17 mouse cellular contexts compared by ENCODE assay signal in genomic region chr11:120846725-120847475, GRCm38 (mm10). TPM values are rescaled to one million over a fixed set of nuclear protein-coding genes. Genes with fewer than 3 reads are reported as not detected.
DNase-seq lines count a peak whose midpoint lies in the region; ATAC-seq and TF ChIP-seq lines count a peak whose summit lies in the region.
"Had no signal": no experiment of that assay in that cellular context is flagged by ENCODE, and none has a peak within 500 bp of the region (broad histone marks: within the 10 kb centered on the region; RNA-seq: fewer than 3 reads in every experiment).

No protein-coding gene starts in this region.

- TF ChIP-seq POLR2A in cortical plate, adult 2 months (IDR thresholded peaks at IDR 0.05; ENCODE audit: extremely low read depth, insufficient read depth, low read length), result no peak

- TF ChIP-seq CTCF in left cerebral cortex, adult 2 months (IDR thresholded peaks at IDR 0.05), result no peak
- TF ChIP-seq CTCF in cortical plate, adult 2 months (IDR thresholded peaks at IDR 0.05; ENCODE audit: extremely low read depth, insufficient read depth, low read length), result no peak

- ATAC-seq in forebrain, embryonic 16.5 days, result no peak
- ATAC-seq: forebrain, embryonic 13.5 days; hindbrain, embryonic 16.5 days; inflammation-experienced regulatory T-cells, adult 6 months; intestine, postnatal 0 days had no signal

- intact Hi-C loops in left cerebral cortex, adult 2 months (cut with DNase I), result no loop called here
- intact Hi-C loops in left cerebral cortex, postnatal 10 days (cut with DNase I), result no loop called here

- WGBS in forebrain, embryonic 16.5 days, result 95% methylated on average over 9 of the region's 9 CpGs

- peaks cover 5% of the 10 kb centered on the region for H3K4me1 ChIP-seq in cortical plate, adult 2 months (ENCODE audit: control insufficient read depth, insufficient read depth, low read length)
- no peaks in the 10 kb centered on the region for H3K4me1 ChIP-seq in forebrain, embryonic 16.5 days (replicated peaks; ENCODE audit: control insufficient read depth, insufficient read depth, low read length)
- H3K4me1 ChIP-seq: forebrain, embryonic 13.5 days had no signal

- no peak overlapping the region for H3K4me2 ChIP-seq in forebrain, embryonic 16.5 days (ENCODE audit: low read length)
- H3K4me2 ChIP-seq: forebrain, embryonic 13.5 days; heart, embryonic 12.5 days had no signal

- no peaks in the 10 kb centered on the region for H3K27me3 ChIP-seq in forebrain, embryonic 16.5 days (replicated peaks; ENCODE audit: control insufficient read depth, insufficient read depth, low read length)
- H3K27me3 ChIP-seq: forebrain, embryonic 13.5 days; heart, embryonic 12.5 days had no signal

- H3K36me3 ChIP-seq in forebrain, embryonic 16.5 days (ENCODE audit: control insufficient read depth, insufficient read depth), result no peaks in the 10 kb centered on the region
- H3K36me3 ChIP-seq: heart, embryonic 12.5 days had no signal

- H3K4me3 ChIP-seq in left cerebral cortex, adult 2 months, result no peak overlapping the region
- H3K4me3 ChIP-seq in cortical plate, adult 2 months (ENCODE audit: insufficient read depth, low read length), result no peak overlapping the region
- no peak overlapping the region for H3K4me3 ChIP-seq in forebrain, embryonic 16.5 days (replicated peaks; ENCODE audit: low read length)
- H3K4me3 ChIP-seq: forebrain, embryonic 13.5 days; heart, embryonic 12.5 days had no signal

- H3K9me3 ChIP-seq in forebrain, embryonic 16.5 days (ENCODE audit: control insufficient read depth, low read length), result no peaks in the 10 kb centered on the region
- H3K9me3 ChIP-seq: forebrain, embryonic 13.5 days; heart, embryonic 12.5 days had no signal

- peak; percentile 49 for DNase-seq in gastrocnemius, adult 18-20 months (ENCODE audit: low spot score)
- no peak for DNase-seq in gastrocnemius, postnatal 10 days
- no peak for DNase-seq in left cerebral cortex, adult 2 months (ENCODE audit: extremely low spot score in 1 of 2, low spot score in 2 of 2)
- no peak for DNase-seq in left cerebral cortex, postnatal 10 days (ENCODE audit: extremely low spot score in 1 of 2, low spot score in 2 of 2)
- peak; percentile 67 for DNase-seq in brain, adult 2 months (ENCODE audit: low read depth, low spot score)
- DNase-seq in cerebellum, adult 18-20 months, result no peak
- DNase-seq: adrenal gland, postnatal 10 days; cerebellum, adult 11-12 months; cerebellum, adult 9-11 months; cerebellum, postnatal 36 days had no signal

- H3K27ac ChIP-seq in left cerebral cortex, adult 2 months, result peak overlapping the region; percentile 72
- H3K27ac ChIP-seq in cortical plate, adult 2 months (ENCODE audit: insufficient read depth, low read length), result peak overlapping the region; percentile 57; the same call in 1 of the 2 replicates
- H3K27ac ChIP-seq in forebrain, embryonic 16.5 days (ENCODE audit: low read length), result no peak overlapping the region
- H3K27ac ChIP-seq: forebrain, embryonic 13.5 days had no signal

- H3K9ac ChIP-seq in forebrain, embryonic 16.5 days (replicated peaks; ENCODE audit: low read depth, low read length), result no peak overlapping the region
- H3K9ac ChIP-seq: forebrain, embryonic 13.5 days; heart, embryonic 12.5 days had no signal

RNA-seq across cellular contexts. Expression of gene Fasn, which starts 22.6 kb away (rescaled TPM):
- total RNA-seq in gastrocnemius, adult 18-20 months (2021), result 10 to 100 TPM; 11.4 to 17.1 TPM
- 10 to 100 TPM; 21.8 to 26.4 TPM for total RNA-seq in gastrocnemius, postnatal 10 days (2021)
- total RNA-seq in left cerebral cortex, adult 2 months (2021), result 100 to 1,000 TPM; 177 to 197 TPM
- 100 to 1,000 TPM; 258 to 269 TPM for total RNA-seq in left cerebral cortex, postnatal 10 days (2021)
- 219 and 242 TPM in 2 replicates for polyA plus RNA-seq in cortical plate, adult 2 months (2012; rRNA removed)
- polyA plus RNA-seq in forebrain, embryonic 16.5 days (2015; fragmentation: Nextera tagmentation; extraction: Ambion mirVana), result 92.0 and 97.4 TPM in 2 replicates

RNA-seq across cellular contexts. Expression of gene Dus1l, which starts 50.7 kb away (rescaled TPM):
- total RNA-seq in gastrocnemius, adult 18-20 months (2021), result 10 to 100 TPM; 27.6 to 28.6 TPM
- total RNA-seq in gastrocnemius, postnatal 10 days (2021), result 10 to 100 TPM; 29.9 to 34.0 TPM
- total RNA-seq in left cerebral cortex, adult 2 months (2021), result 10 to 100 TPM; 45.8 to 47.6 TPM
- 10 to 100 TPM; 37.4 to 40.7 TPM for total RNA-seq in left cerebral cortex, postnatal 10 days (2021)
- polyA plus RNA-seq in cortical plate, adult 2 months (2012; rRNA removed), result 49.8 and 51.3 TPM in 2 replicates
- 53.4 and 56.9 TPM in 2 replicates for polyA plus RNA-seq in forebrain, embryonic 16.5 days (2015; fragmentation: Nextera tagmentation; extraction: Ambion mirVana)

Comparison
In these comparisons a context has a peak if more than half of its experiments do, and no peak if none do; other contexts are left out.
1. DNase-seq: peak in gastrocnemius, adult 18-20 months (single experiment) and brain, adult 2 months (single experiment); none in gastrocnemius, postnatal 10 days (single experiment), left cerebral cortex, adult 2 months (0 of 2), left cerebral cortex, postnatal 10 days (0 of 2) and cerebellum, adult 18-20 months (0 of 2).
2. RNA of gene Fasn, which starts 22.6 kb away (total RNA-seq): 258 to 269 TPM in left cerebral cortex, postnatal 10 days and 177 to 197 TPM in left cerebral cortex, adult 2 months; 21.8 to 26.4 TPM in gastrocnemius, postnatal 10 days and 11.4 to 17.1 TPM in gastrocnemius, adult 18-20 months; every median in the first group is over 4 times any median in the second.